Mouse (Mus musculus) left cerebral cortex, adult 9 months (tissue): ENCODE data around the gene Gm128.

Experiments used
- DNase-seq, 2 experiments: peaks; one replicate each; pipeline ENCODE4 v3.0.0; 2022; ENCODE audit warnings: low spot score in 2 of 2

Gene Gm128

GRCm38 (mm10) chr3:95200132-95200531, 41.3 kb downstream of the Gm128 start:
- no peak for DNase-seq

- DNase-seq: no peak
These were observed 42.3 kb downstream of the Gm128 start for GRCm38 (mm10) chr3:95199101-95199500.

- DNase-seq: no peak
These were observed 45.6 kb downstream of the Gm128 start for GRCm38 (mm10) chr3:95195772-95196171.

GRCm38 (mm10) chr3:95194721-95195135, 46.7 kb downstream of the Gm128 start:
- no peak for DNase-seq
